Mouse (Mus musculus): Measurements from ENCODE around the gene Spata31d1a. TPM values are rescaled to one million over a fixed set of nuclear protein-coding genes. Genes with fewer than 3 reads are reported as not detected.
"Not testable (repeated sequence)": the region's sequence is repeated elsewhere in the genome, so short reads cannot be mapped to it uniquely, and the experiment has no call there.

Gene Spata31d1a
- polyA plus RNA-seq, 1 experiment from 2014 or later: 0.15 TPM

GRCm38 (mm10) chr13:59731652-59732051 lies 21.5 kb upstream of the Spata31d1a start, which contains the start of gene Spata31d1d:
Gene Spata31d1d (minus strand): TSS chr13:59731752.
- ATAC-seq (no peak), DNase-seq (no peak)
- Histone ChIP-seq H3K9ac (replicated peaks) (no peak within 1 kb of the TSS), H3K4me3 (ENCODE audit: low read depth, low read length) (no peak within 1 kb of the TSS), H3K36me3 (replicated peaks; ENCODE audit: insufficient read depth, low read length) (no peaks in the 10 kb centered on the region), H3K27me3 (ENCODE audit: insufficient read depth, low read length) (peaks cover 8% of the 10 kb centered on the region; the same call in 1 of the 2 replicates), H3K4me2 (ENCODE audit: low read depth, low read length) (no peak within 1 kb of the TSS), H3K27ac (ENCODE audit: low read depth) (no peak within 1 kb of the TSS), H3K9me3 (ENCODE audit: low read length) (no peaks in the 10 kb centered on the region), H3K4me1 (ENCODE audit: insufficient read depth) (peaks cover 13% of the 10 kb centered on the region)
- no peak for TF ChIP-seq CTCF (IDR thresholded peaks at IDR 0.05; ENCODE audit: low read depth)
- TF ChIP-seq EP300 (IDR thresholded peaks at IDR 0.05; ENCODE audit: low read depth): no peak
- 45% methylated on average over 7 of the region's 7 CpGs for WGBS (ENCODE audit: insufficient replicate concordance)

- no peaks in the 10 kb centered on the region for H3K4me1 ChIP-seq (ENCODE audit: insufficient read depth)
- H3K27ac ChIP-seq (ENCODE audit: low read depth): no peak overlapping the region
- no peaks in the 10 kb centered on the region for H3K9me3 ChIP-seq (ENCODE audit: low read length)
- H3K9ac ChIP-seq (replicated peaks): no peak overlapping the region
- TF ChIP-seq EP300 (IDR thresholded peaks at IDR 0.05; ENCODE audit: low read depth) (no peak), CTCF (IDR thresholded peaks at IDR 0.05; ENCODE audit: low read depth) (peak; percentile 99)
- H3K27me3 ChIP-seq (ENCODE audit: insufficient read depth, low read length): peaks cover 14% of the 10 kb centered on the region; the same call in 1 of the 2 replicates
- peak; percentile 86 for DNase-seq
- 18% methylated on average over 7 of the region's 7 CpGs for WGBS (ENCODE audit: insufficient replicate concordance)
- H3K4me3 ChIP-seq (ENCODE audit: low read depth, low read length): no peak overlapping the region
- H3K4me2 ChIP-seq (ENCODE audit: low read depth, low read length): no peak overlapping the region
- peak; percentile 90 for ATAC-seq
- no peaks in the 10 kb centered on the region for H3K36me3 ChIP-seq (replicated peaks; ENCODE audit: insufficient read depth, low read length)
These were observed 18.4 kb upstream of the Spata31d1a start for GRCm38 (mm10) chr13:59728378-59729093.

DNA sequence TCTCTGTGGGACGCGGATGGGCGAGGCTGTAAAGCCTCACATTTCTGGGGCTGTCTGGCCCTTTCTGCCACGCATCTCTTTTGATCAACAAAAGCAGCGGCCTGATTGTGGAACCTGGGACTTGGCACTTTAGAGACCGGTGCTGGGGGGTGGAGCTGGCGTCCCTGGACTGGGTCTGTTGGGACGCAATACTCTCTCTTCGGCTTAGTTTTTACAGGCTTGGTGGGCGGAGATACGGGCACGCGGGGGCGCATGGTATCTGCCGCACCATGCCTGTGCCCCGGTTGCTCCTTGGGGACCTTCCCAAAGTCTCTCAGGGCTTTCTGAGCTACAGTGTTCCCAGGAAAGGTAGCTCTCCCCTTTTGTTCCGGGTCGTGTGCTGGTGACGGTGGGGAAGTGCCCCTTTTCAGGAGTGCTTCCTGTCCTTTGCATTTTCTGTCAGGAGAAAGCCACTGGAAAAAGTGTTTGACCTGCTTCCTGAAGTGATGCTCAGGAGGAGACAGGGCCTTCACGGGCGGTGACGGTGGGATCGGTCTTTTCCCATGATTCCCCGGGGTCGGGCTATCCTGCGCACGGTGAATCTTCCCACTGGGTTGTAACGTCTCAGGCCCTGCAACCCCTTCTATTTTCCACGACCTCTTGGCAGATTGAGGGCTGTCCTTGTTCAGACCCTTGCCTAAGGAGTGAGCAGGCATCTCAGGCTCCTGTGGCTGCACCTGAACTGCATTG lies 16.2 kb upstream of the Spata31d1a start:
- 33% methylated on average over 29 of the region's 29 CpGs for WGBS (ENCODE audit: insufficient replicate concordance)
- ATAC-seq (no peak), DNase-seq (no peak)
- Histone ChIP-seq H3K27me3 (ENCODE audit: insufficient read depth, low read length) (peaks cover 14% of the 10 kb centered on the region; the same call in 1 of the 2 replicates), H3K4me2 (ENCODE audit: low read depth, low read length) (peak overlapping the region; percentile 10; the same call in 1 of the 2 replicates), H3K4me1 (ENCODE audit: insufficient read depth) (no peaks in the 10 kb centered on the region), H3K27ac (ENCODE audit: low read depth) (no peak overlapping the region), H3K4me3 (ENCODE audit: low read depth, low read length) (no peak overlapping the region), H3K36me3 (replicated peaks; ENCODE audit: insufficient read depth, low read length) (no peaks in the 10 kb centered on the region), H3K9ac (replicated peaks) (no peak overlapping the region), H3K9me3 (ENCODE audit: low read length) (no peaks in the 10 kb centered on the region)
- TF ChIP-seq EP300 (IDR thresholded peaks at IDR 0.05; ENCODE audit: low read depth) (no peak), CTCF (IDR thresholded peaks at IDR 0.05; ENCODE audit: low read depth) (no peak)

GRCm38 (mm10) chr13:59722089-59722488 lies 12.0 kb upstream of the Spata31d1a start:
- not testable (repeated sequence) for H3K27me3 ChIP-seq (ENCODE audit: insufficient read depth, low read length); H3K4me1 ChIP-seq (ENCODE audit: insufficient read depth); DNase-seq; H3K4me2 ChIP-seq (ENCODE audit: low read depth, low read length); H3K9ac ChIP-seq (replicated peaks); H3K4me3 ChIP-seq (ENCODE audit: low read depth, low read length); H3K36me3 ChIP-seq (replicated peaks; ENCODE audit: insufficient read depth, low read length); H3K9me3 ChIP-seq (ENCODE audit: low read length); H3K27ac ChIP-seq (ENCODE audit: low read depth); ATAC-seq
- WGBS (ENCODE audit: insufficient replicate concordance): 66% methylated on average over 1 of the region's 1 CpGs

GRCm38 (mm10) chr13:59719475-59719874 lies 9.3 kb upstream of the Spata31d1a start:
- no peak overlapping the region for H3K4me2 ChIP-seq (ENCODE audit: low read depth, low read length)
- H3K9me3 ChIP-seq (ENCODE audit: low read length): no peaks in the 10 kb centered on the region
- no peaks in the 10 kb centered on the region for H3K36me3 ChIP-seq (replicated peaks; ENCODE audit: insufficient read depth, low read length)
- no peak overlapping the region for H3K9ac ChIP-seq (replicated peaks)
- H3K27ac ChIP-seq (ENCODE audit: low read depth): no peak overlapping the region
- 0 out of 2 replicates have a peak, but pooled peaks cover 2% of the 10 kb centered on the region for H3K4me1 ChIP-seq (ENCODE audit: insufficient read depth)
- WGBS (ENCODE audit: insufficient replicate concordance): 75% methylated on average over 1 of the region's 1 CpGs
- H3K27me3 ChIP-seq (ENCODE audit: insufficient read depth, low read length): no peaks in the 10 kb centered on the region
- no peak for DNase-seq
- H3K4me3 ChIP-seq (ENCODE audit: low read depth, low read length): no peak overlapping the region
- peak; percentile 43 for ATAC-seq
- TF ChIP-seq CTCF (IDR thresholded peaks at IDR 0.05; ENCODE audit: low read depth) (no peak), EP300 (IDR thresholded peaks at IDR 0.05; ENCODE audit: low read depth) (no peak)

- H3K4me3 ChIP-seq (ENCODE audit: low read depth, low read length); H3K36me3 ChIP-seq (replicated peaks; ENCODE audit: insufficient read depth, low read length); H3K4me2 ChIP-seq (ENCODE audit: low read depth, low read length); H3K27me3 ChIP-seq (ENCODE audit: insufficient read depth, low read length); ATAC-seq; H3K4me1 ChIP-seq (ENCODE audit: insufficient read depth); H3K9ac ChIP-seq (replicated peaks); H3K9me3 ChIP-seq (ENCODE audit: low read length); DNase-seq; H3K27ac ChIP-seq (ENCODE audit: low read depth): not testable (repeated sequence)
- 20% methylated on average over 6 of the region's 6 CpGs for WGBS (ENCODE audit: insufficient replicate concordance)
These were observed 8.8 kb upstream of the Spata31d1a start for GRCm38 (mm10) chr13:59718857-59719440.
